Mouse (Mus musculus) spleen, postnatal 10 days (tissue): ENCODE data around the gene Arhgap24.

Source experiments
- DNase-seq, 2 experiments: peaks; one replicate each; pipeline ENCODE4 v3.0.0; 2021 to 2022; ENCODE audit warnings: low spot score in 2 of 2

Arhgap24 gene

GRCm38 (mm10) chr5:102578431-102578830 lies 97.2 kb downstream of the Arhgap24 start:
- no peak for DNase-seq

GRCm38 (mm10) chr5:102582864-102583410 lies 101.7 kb downstream of the Arhgap24 start:
- no peak for DNase-seq

- DNase-seq: no peak
These were observed 110.2 kb downstream of the Arhgap24 start for GRCm38 (mm10) chr5:102591422-102591821.

- no peak for DNase-seq
These were observed 111.9 kb downstream of the Arhgap24 start for GRCm38 (mm10) chr5:102593058-102593457.

GRCm38 (mm10) chr5:102599102-102599501 lies 117.9 kb downstream of the Arhgap24 start:
- DNase-seq: no peak

- no peak for DNase-seq
These were observed 132.4 kb downstream of the Arhgap24 start for GRCm38 (mm10) chr5:102613571-102613970.

GRCm38 (mm10) chr5:102614081-102614480 lies 132.9 kb downstream of the Arhgap24 start:
- DNase-seq: no peak

GRCm38 (mm10) chr5:102615249-102615648 lies 134.1 kb downstream of the Arhgap24 start:
- no peak for DNase-seq

GRCm38 (mm10) chr5:102621036-102621435 lies 139.8 kb downstream of the Arhgap24 start:
- no peak for DNase-seq

GRCm38 (mm10) chr5:102623807-102624435 lies 142.7 kb downstream of the Arhgap24 start:
- DNase-seq: no peak

- DNase-seq: no peak
These were observed 145.5 kb downstream of the Arhgap24 start for GRCm38 (mm10) chr5:102626671-102627070.

- no peak for DNase-seq
These were observed 148.2 kb downstream of the Arhgap24 start for GRCm38 (mm10) chr5:102629362-102629771.

- DNase-seq: no peak
These were observed 154.4 kb downstream of the Arhgap24 start for GRCm38 (mm10) chr5:102635591-102635990.

- no peak for DNase-seq
These were observed 158.8 kb downstream of the Arhgap24 start for GRCm38 (mm10) chr5:102639782-102640559.

- no peak for DNase-seq
These were observed 162.2 kb downstream of the Arhgap24 start for GRCm38 (mm10) chr5:102643364-102643763.

- no peak for DNase-seq
These were observed 162.6 kb downstream of the Arhgap24 start for GRCm38 (mm10) chr5:102643820-102644219.

- DNase-seq: no peak
These were observed 177.9 kb downstream of the Arhgap24 start for GRCm38 (mm10) chr5:102659061-102659460.

- DNase-seq: no peak
These were observed 184.0 kb downstream of the Arhgap24 start for GRCm38 (mm10) chr5:102664988-102665726.

GRCm38 (mm10) chr5:102666886-102667285 lies 185.7 kb downstream of the Arhgap24 start:
- DNase-seq: no peak

- no peak for DNase-seq
These were observed 186.8 kb downstream of the Arhgap24 start for GRCm38 (mm10) chr5:102667754-102668575.

GRCm38 (mm10) chr5:102670206-102670605 lies 189.0 kb downstream of the Arhgap24 start:
- DNase-seq: no peak
